Mouse (Mus musculus): ENCODE results near the gene Map3k19. TPM values are rescaled to one million over a fixed set of nuclear protein-coding genes. Genes with fewer than 3 reads are reported as not detected.

Map3k19 gene
- polyA plus RNA-seq, 1 experiment from 2014 or later, result 0.68 TPM

DNA sequence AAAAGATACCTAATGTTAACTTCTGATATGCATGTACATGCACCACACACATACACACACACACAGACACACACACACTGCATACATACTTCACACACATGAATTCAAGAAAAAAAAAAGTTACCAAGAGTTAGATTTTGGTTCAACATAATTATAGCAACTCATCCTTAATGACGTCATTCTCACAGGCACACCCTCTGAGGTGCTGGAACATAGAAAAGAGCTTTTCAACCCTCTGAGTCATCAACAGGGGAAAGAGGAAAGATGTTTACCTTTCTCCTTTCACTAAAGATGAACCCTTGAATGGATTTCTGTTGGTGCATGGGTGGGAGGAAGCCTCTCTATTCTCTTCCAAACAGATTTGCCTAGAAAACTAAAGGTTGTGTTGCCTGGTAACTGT, 16.2 kb downstream of the Map3k19 start:
- no peaks in the 10 kb centered on the region for H3K4me1 ChIP-seq
- no peak for ATAC-seq (ENCODE audit: low FRiP score)
- H3K36me3 ChIP-seq, result no peaks in the 10 kb centered on the region
- H3K27ac ChIP-seq (replicated peaks), result no peak overlapping the region
- no peaks in the 10 kb centered on the region for H3K27me3 ChIP-seq (replicated peaks)
- no peaks in the 10 kb centered on the region for H3K9me3 ChIP-seq (replicated peaks)
- WGBS, result 73% methylated on average over 1 of the region's 1 CpGs
- H3K4me2 ChIP-seq, result no peak overlapping the region
- no peak overlapping the region for H3K9ac ChIP-seq (replicated peaks)
- no peak overlapping the region for H3K4me3 ChIP-seq (replicated peaks)

DNA sequence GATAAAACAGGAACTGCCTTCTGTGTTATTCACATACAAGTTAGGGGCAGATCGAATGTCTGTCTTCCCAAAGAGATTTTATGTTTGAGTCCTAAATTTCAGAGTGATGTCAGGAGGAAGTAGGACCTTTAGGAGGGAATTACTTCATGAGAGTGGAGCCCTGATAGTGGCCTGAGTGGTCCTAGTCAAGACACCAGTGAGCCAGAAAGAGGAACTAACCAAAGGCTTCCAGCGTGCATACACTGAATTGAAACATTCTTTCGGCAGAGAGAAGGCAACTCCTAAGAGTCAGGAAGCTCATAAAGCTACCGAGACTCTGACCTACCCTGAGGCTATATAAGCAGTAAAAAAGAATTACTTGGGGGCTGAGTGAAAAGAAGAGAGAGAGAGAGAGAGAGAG, 18.2 kb downstream of the Map3k19 start:
- no peak overlapping the region for H3K4me3 ChIP-seq (replicated peaks)
- H3K27me3 ChIP-seq (replicated peaks), result no peaks in the 10 kb centered on the region
- no peak overlapping the region for H3K4me2 ChIP-seq
- no peaks in the 10 kb centered on the region for H3K9me3 ChIP-seq (replicated peaks)
- H3K9ac ChIP-seq (replicated peaks), result no peak overlapping the region
- no peaks in the 10 kb centered on the region for H3K36me3 ChIP-seq
- H3K27ac ChIP-seq (replicated peaks), result no peak overlapping the region
- ATAC-seq (ENCODE audit: low FRiP score), result no peak
- 31% methylated on average over 4 of the region's 4 CpGs for WGBS
- H3K4me1 ChIP-seq, result no peaks in the 10 kb centered on the region

DNA sequence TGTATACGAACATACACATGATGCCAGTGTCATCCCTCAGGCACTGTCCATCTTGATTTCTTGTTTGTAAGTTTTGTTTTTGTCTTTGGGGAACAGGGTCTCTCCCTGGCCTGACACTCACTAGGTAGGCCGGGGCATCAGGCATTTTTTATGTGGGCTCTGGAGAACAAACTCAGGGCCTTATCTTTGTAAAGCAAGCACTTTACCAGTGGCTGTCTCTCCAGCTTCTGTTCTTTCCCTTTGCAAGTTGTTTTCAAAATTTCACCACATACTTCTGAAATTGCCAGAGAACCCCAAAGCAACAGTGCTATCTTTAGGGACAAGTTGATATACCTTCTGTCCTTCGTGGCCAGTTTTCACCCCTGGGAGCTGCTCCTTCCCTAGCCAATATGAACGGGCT, 20.6 kb downstream of the Map3k19 start:
- Histone ChIP-seq H3K4me1 (no peaks in the 10 kb centered on the region), H3K27me3 (replicated peaks) (no peaks in the 10 kb centered on the region), H3K4me2 (no peak overlapping the region), H3K9me3 (replicated peaks) (no peaks in the 10 kb centered on the region), H3K36me3 (no peaks in the 10 kb centered on the region), H3K27ac (replicated peaks) (no peak overlapping the region), H3K4me3 (replicated peaks) (no peak overlapping the region), H3K9ac (replicated peaks) (no peak overlapping the region)
- ATAC-seq (ENCODE audit: low FRiP score), result no peak
- 85% methylated on average over 4 of the region's 4 CpGs for WGBS

DNA sequence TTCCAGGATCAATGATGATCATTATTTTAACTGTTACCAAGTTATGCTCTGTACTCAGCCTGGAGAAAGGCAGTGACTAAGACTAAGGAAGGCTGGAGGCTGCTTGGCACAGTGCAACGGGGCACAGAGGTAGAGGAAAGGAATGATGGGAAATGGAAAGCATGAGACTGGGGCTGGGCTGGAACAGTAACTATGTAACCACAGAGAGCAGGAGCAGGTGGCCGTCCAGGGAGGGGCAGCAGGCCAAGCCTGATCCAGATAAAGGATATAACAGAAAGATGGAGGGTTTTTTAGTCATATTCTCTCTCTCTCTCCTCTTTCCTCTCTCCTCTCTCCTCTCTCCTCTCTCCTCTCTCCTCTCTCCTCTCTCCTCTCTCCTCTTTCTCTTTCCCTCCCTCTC, 21.1 kb downstream of the Map3k19 start:
- H3K9me3 ChIP-seq (replicated peaks), result no peaks in the 10 kb centered on the region
- H3K36me3 ChIP-seq, result no peaks in the 10 kb centered on the region

DNA sequence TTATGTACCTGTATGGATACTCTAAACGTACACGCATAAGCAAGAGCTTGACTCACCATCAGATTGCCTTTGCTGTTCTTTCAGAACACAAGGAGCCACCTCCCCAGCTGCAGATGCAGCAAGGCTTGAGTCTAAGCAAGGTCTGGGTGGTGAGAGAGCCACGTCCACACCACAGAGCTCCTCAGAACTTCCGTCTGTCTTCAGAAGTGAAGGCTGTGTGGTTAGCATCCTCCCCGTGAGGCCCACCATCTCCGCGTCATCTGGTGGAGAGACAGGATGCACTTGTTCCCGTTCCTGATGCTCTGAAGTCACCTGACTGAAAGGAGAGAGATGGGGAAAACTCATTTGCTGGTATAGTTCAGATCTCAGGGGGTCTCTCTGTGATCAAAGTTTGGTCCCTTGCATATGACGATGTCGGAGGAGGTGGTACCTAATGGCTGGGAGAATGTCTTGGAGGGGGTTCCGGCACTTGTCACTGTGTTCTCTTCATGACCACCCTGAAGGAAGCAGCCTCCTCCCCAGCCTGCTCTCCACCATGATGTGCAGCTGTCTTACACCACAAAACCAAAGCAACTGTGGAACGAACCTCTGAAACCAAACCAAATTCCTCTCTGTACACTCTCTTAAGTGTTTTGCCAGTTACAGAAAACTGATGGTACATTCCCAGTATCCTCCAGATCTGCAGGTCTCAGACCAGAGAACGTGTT, 24.5 kb downstream of the Map3k19 start:
- ATAC-seq (ENCODE audit: low FRiP score), result no peak
- no peak overlapping the region for H3K9ac ChIP-seq (replicated peaks)
- H3K4me3 ChIP-seq (replicated peaks), result no peak overlapping the region
- no peaks in the 10 kb centered on the region for H3K4me1 ChIP-seq
- H3K4me2 ChIP-seq, result no peak overlapping the region
- no peaks in the 10 kb centered on the region for H3K36me3 ChIP-seq
- no peaks in the 10 kb centered on the region for H3K9me3 ChIP-seq (replicated peaks)
- WGBS, result 87% methylated on average over 13 of the region's 13 CpGs
- H3K27ac ChIP-seq (replicated peaks), result no peak overlapping the region
- H3K27me3 ChIP-seq (replicated peaks), result no peaks in the 10 kb centered on the region

More for the DNA sequence above, 21.1 kb downstream of the Map3k19 start:
- H3K27ac ChIP-seq (replicated peaks), result no peak overlapping the region
- no peak overlapping the region for H3K4me2 ChIP-seq
- no peak for ATAC-seq (ENCODE audit: low FRiP score)
- H3K27me3 ChIP-seq (replicated peaks), result no peaks in the 10 kb centered on the region
- no peaks in the 10 kb centered on the region for H3K4me1 ChIP-seq
- no peak overlapping the region for H3K9ac ChIP-seq (replicated peaks)
- H3K4me3 ChIP-seq (replicated peaks), result no peak overlapping the region
- 66% methylated on average over 2 of the region's 2 CpGs for WGBS

DNA sequence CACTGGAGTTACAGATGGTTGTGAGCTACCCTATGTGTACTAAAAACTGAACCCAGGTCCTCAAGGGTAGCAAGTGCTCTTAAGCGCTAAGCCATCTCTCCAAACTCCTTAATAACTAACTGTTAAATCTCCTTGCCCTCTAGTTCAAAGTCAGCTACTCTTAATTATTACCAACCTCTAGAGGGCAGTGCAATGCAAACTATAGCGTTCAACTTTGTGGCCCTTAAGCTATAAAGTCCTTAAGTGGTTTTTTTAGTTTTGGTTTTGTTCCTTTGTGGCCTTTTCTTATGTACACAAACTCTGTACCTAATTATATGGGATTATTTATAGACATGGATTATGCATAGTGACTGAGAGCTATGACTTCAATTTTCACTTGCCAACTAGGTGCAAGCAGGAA, 27.5 kb downstream of the Map3k19 start:
- Histone ChIP-seq H3K4me2 (no peak overlapping the region), H3K4me1 (no peaks in the 10 kb centered on the region), H3K27me3 (replicated peaks) (no peaks in the 10 kb centered on the region), H3K27ac (replicated peaks) (no peak overlapping the region), H3K36me3 (no peaks in the 10 kb centered on the region), H3K9ac (replicated peaks) (no peak overlapping the region), H3K4me3 (replicated peaks) (no peak overlapping the region), H3K9me3 (replicated peaks) (no peaks in the 10 kb centered on the region)
- 19% methylated on average over 2 of the region's 2 CpGs for WGBS
- ATAC-seq (ENCODE audit: low FRiP score), result no peak

DNA sequence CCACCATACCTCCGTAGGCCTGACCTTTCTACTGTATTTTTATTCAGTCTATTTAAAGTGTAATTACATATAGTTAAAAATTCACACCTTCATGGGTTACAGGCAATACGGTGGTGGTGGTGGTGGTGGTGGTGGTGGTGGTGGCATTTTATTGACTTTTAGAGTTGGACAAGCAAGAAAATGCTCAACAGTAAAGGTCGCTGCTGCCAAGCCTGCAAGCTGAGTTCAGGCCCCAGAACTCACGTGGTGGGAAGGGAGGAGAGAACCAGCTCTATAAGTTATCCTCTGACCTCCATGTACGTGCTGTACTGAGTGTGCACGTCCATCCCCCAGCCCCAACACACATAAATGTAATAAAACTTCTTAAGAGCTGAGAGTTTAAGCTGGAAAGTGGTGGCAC, 38.5 kb downstream of the Map3k19 start:
- Histone ChIP-seq H3K36me3 (no peaks in the 10 kb centered on the region), H3K4me1 (no peaks in the 10 kb centered on the region), H3K4me2 (no peak overlapping the region), H3K27ac (replicated peaks) (no peak overlapping the region), H3K9me3 (replicated peaks) (no peaks in the 10 kb centered on the region), H3K4me3 (replicated peaks) (no peak overlapping the region), H3K27me3 (replicated peaks) (no peaks in the 10 kb centered on the region), H3K9ac (replicated peaks) (no peak overlapping the region)
- ATAC-seq (ENCODE audit: low FRiP score), result no peak
- WGBS, result 84% methylated on average over 6 of the region's 6 CpGs

DNA sequence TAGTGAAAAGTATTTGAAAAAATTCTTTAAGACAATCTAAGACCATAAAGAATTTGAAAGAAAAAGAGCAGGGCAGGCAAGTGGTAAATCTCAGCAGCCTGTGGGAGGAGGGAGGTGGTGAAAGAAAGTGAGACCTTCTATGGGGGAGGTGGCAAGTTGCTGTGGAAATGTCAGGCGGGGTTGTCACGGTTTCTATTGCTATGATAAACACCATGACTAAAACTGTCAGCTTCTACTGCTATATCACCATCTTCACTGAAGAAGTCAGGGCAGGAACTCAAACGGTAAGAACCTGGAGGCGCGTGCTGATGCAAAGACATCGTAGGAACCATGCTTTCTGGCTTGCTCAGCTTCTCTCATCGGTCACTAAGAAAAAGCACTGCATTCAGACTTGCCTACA, 41.9 kb downstream of the Map3k19 start:
- 67% methylated on average over 7 of the region's 7 CpGs for WGBS

DNA sequence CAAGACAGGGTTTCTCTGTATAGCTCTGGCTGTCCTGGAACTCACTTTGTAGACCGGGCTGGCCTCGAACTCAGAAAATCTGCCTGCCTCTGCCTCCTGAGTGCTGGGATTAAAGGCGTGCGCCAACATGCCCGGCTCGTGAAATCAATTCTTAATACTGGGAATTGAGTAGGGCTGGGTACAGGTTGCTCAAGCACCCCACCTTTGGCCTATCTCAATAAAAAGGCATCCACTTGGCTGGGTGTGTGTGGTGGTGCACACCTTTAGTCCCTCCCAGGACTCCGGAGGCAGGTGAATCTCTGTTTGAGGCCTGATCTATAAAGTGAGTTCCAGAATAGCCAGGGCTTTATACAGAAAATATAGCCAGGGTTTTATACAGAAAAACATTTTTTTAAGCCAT, 46.2 kb downstream of the Map3k19 start:
- 96% methylated on average over 7 of the region's 7 CpGs for whole genome bisulfite sequencing

More for the DNA sequence above, 41.9 kb downstream of the Map3k19 start:
- Histone ChIP-seq H3K4me1 (no peaks in the 10 kb centered on the region), H3K27me3 (replicated peaks) (no peaks in the 10 kb centered on the region), H3K36me3 (no peaks in the 10 kb centered on the region), H3K9me3 (replicated peaks) (no peaks in the 10 kb centered on the region), H3K4me3 (replicated peaks) (no peak overlapping the region), H3K27ac (replicated peaks) (no peak overlapping the region), H3K9ac (replicated peaks) (no peak overlapping the region), H3K4me2 (no peak overlapping the region)
- no peak for ATAC-seq (ENCODE audit: low FRiP score)

DNA sequence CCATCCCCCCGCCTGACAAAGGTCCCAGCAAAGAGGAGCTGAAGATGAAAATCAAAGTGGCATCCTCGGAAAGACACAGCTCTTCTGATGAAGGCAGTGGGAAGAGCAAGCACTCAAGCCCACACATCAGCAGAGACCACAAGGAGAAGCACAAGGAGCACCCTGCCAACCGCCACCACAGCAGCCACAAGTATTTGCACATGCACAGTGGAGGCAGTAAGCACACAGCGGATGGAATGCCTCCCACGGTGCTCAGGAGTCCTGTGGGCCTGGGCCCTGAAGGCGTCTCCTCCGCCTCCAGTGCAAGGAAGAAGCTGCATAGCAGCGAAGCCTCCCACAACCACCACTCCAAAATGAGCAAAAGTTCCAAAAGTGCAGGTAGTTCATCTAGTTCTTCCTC, 51.9 kb downstream of the Map3k19 start:
- no peak overlapping the region for H3K9ac ChIP-seq (replicated peaks)
- H3K27ac ChIP-seq (replicated peaks), result no peak overlapping the region
- ATAC-seq (ENCODE audit: low FRiP score), result no peak
- H3K9me3 ChIP-seq (replicated peaks), result no peaks in the 10 kb centered on the region
- H3K4me1 ChIP-seq, result no peaks in the 10 kb centered on the region
- H3K36me3 ChIP-seq, result peaks cover 36% of the 10 kb centered on the region
- H3K27me3 ChIP-seq (replicated peaks), result no peaks in the 10 kb centered on the region
- H3K4me3 ChIP-seq (replicated peaks), result no peak overlapping the region
- no peak overlapping the region for H3K4me2 ChIP-seq
- WGBS, result 93% methylated on average over 8 of the region's 8 CpGs

More for the DNA sequence above, 46.2 kb downstream of the Map3k19 start:
- H3K36me3 ChIP-seq, result peaks cover 13% of the 10 kb centered on the region
- no peak for ATAC-seq (ENCODE audit: low FRiP score)
- no peak overlapping the region for H3K4me2 ChIP-seq
- H3K4me1 ChIP-seq, result no peaks in the 10 kb centered on the region
- H3K27ac ChIP-seq (replicated peaks), result no peak overlapping the region
- H3K27me3 ChIP-seq (replicated peaks), result no peaks in the 10 kb centered on the region
- H3K4me3 ChIP-seq (replicated peaks), result no peak overlapping the region
- no peaks in the 10 kb centered on the region for H3K9me3 ChIP-seq (replicated peaks)
- H3K9ac ChIP-seq (replicated peaks), result no peak overlapping the region

DNA sequence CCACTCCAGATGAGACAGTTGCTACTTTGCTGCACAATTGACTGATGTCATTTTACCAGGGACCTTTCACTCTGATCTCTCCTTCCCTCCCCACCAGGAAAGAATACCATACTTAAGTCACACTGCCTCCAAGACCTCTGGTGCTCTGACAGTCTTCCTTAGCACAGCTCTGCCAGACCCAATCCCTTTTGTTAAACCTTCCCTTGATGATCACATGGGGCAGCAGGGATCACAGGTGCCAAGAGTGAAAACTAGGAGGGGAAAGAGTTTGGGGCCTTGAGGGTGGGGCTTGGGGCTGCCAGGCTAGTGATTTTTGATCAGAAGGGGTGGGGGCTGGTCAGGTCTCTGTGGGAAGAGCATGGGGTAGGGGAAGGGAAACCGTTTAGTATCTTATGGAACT, 58.1 kb downstream of the Map3k19 start:
- WGBS, result 95% methylated on average over 1 of the region's 1 CpGs
- no peak overlapping the region for H3K9ac ChIP-seq (replicated peaks)
- H3K36me3 ChIP-seq, result peaks cover 10% of the 10 kb centered on the region; the same call in 1 of the 2 replicates
- no peaks in the 10 kb centered on the region for H3K4me1 ChIP-seq
- no peak overlapping the region for H3K4me2 ChIP-seq
- no peak for ATAC-seq (ENCODE audit: low FRiP score)
- H3K9me3 ChIP-seq (replicated peaks), result no peaks in the 10 kb centered on the region
- H3K27ac ChIP-seq (replicated peaks), result no peak overlapping the region
- no peak overlapping the region for H3K4me3 ChIP-seq (replicated peaks)
- H3K27me3 ChIP-seq (replicated peaks), result no peaks in the 10 kb centered on the region

DNA sequence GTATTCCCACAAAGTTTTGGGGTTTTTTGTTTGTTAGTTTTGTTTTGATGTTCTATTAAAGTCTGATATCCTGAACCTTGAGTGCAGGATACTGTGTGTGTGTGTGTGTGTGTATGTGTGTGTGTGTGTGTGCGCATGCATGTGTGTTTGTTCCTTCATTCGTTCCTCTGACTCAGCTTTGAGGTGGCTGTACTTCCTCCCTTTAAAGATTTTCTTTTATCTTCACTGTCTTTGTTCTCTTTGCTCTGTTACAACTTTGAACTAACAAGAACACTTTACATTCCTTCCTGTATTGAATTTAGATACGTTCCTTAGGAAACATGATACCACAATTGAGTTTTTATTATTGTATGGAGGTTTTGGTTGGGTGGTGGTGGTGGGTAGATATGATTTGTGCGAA, 58.5 kb downstream of the Map3k19 start:
- H3K27ac ChIP-seq (replicated peaks), result no peak overlapping the region
- H3K27me3 ChIP-seq (replicated peaks), result no peaks in the 10 kb centered on the region
- 75% methylated on average over 4 of the region's 4 CpGs for WGBS
- no peak overlapping the region for H3K4me2 ChIP-seq
- peaks cover 9% of the 10 kb centered on the region; the same call in 1 of the 2 replicates for H3K36me3 ChIP-seq
- H3K4me1 ChIP-seq, result no peaks in the 10 kb centered on the region
- ATAC-seq (ENCODE audit: low FRiP score), result no peak
- no peaks in the 10 kb centered on the region for H3K9me3 ChIP-seq (replicated peaks)
- no peak overlapping the region for H3K4me3 ChIP-seq (replicated peaks)
- H3K9ac ChIP-seq (replicated peaks), result no peak overlapping the region
